Mouse (Mus musculus) ES-E14 (cell line): ENCODE data around the gene Errfi1.

Experiments used
- CHD2 ChIP-seq: IDR thresholded peaks from 2 replicates; pipeline ENCODE4 v1.6.1; 2014; ENCODE audit warnings: mild to moderate bottlenecking, low read depth, low read length, inconsistent platforms
- HCFC1 ChIP-seq: IDR thresholded peaks from 2 replicates; pipeline ENCODE4 v1.6.1; 2012; ENCODE audit warnings: low read length, inconsistent platforms, borderline replicate concordance; ENCODE audit not compliant: insufficient read depth
- ZC3H11A ChIP-seq: IDR thresholded peaks from 2 replicates; pipeline ENCODE4 v1.6.1; 2012; ENCODE audit warnings: low read depth, mild to moderate bottlenecking, inconsistent platforms, low read length, borderline replicate concordance

DNA sequence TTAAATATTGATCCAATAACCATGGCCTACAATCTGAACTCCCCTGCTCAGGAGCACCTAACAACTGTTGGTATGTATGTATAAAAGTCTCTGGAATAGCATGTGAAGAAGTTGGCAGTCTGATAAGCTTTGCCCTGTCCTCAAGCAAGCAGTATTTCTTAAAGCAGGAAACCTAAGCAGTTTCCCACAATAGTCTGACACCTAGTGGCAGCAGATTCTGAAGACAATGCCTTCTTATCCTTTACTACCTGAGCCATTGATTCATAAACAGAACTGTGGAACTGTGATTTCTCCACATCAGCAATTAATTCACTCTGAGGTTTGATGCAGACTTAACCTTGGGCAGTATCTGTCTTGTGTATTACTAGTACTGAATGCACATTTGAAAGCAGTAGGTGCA, 11.7 kb downstream of the Errfi1 start:
- TF ChIP-seq CHD2 (no peak), HCFC1 (no peak), ZC3H11A (no peak)
